Mouse (Mus musculus) myocyte (in vitro differentiated cells): Measurements from ENCODE around the gene Ivd. TPM values are rescaled to one million over a fixed set of nuclear protein-coding genes. Genes with fewer than 3 reads are reported as not detected.

Source experiments
- H3K27me3 ChIP-seq: one replicate; pipeline ENCODE4 v1.6.1; 2011; ENCODE audit not compliant: control insufficient read depth, insufficient read depth, insufficient read length
- H3K36me3 ChIP-seq: one replicate; pipeline ENCODE4 v1.6.1; 2011; ENCODE audit not compliant: control insufficient read depth, insufficient read depth
- H3K4me2 ChIP-seq: one replicate; pipeline ENCODE4 v1.6.1; 2011; ENCODE audit warnings: low read depth, control low read depth
- H3K4me3 ChIP-seq: one replicate; pipeline ENCODE4 v1.5.1; 2011; ENCODE audit warnings: mild to moderate bottlenecking, control low read depth, moderate library complexity
- H3K79me2 ChIP-seq: one replicate; pipeline ENCODE4 v1.6.1; 2011; ENCODE audit not compliant: control insufficient read depth, insufficient read depth
- H3ac ChIP-seq: one replicate; pipeline ENCODE4 v1.6.1; 2011; ENCODE audit not compliant: control insufficient read depth, insufficient read length
- CEBPB ChIP-seq: IDR thresholded peaks from 2 replicates; pipeline ENCODE4 v1.6.1; 2011; ENCODE audit warnings: mild to moderate bottlenecking, moderate library complexity; ENCODE audit not compliant: poor library complexity, insufficient read depth, severe bottlenecking
- E2F4 ChIP-seq: IDR thresholded peaks from one replicate; pipeline ENCODE4 v1.6.1; 2011; ENCODE audit warnings: mild to moderate bottlenecking, control low read depth, moderate library complexity; ENCODE audit not compliant: insufficient read depth
- MAX ChIP-seq: IDR thresholded peaks from one replicate; pipeline ENCODE4 v1.6.1; 2011; ENCODE audit warnings: low read depth, mild to moderate bottlenecking, control low read depth
- MYOD1 ChIP-seq, 3 experiments: IDR thresholded peaks; one replicate each; pipeline ENCODE4 v1.6.1; 2011; ENCODE audit warnings: control low read depth in 2 of 3, low read depth in 2 of 3, mild to moderate bottlenecking in 2 of 3, moderate library complexity in 1 of 3; ENCODE audit not compliant: insufficient read length in 2 of 3, control insufficient read depth in 1 of 3
- MYOG ChIP-seq, 3 experiments: IDR thresholded peaks; one replicate each; pipeline ENCODE4 v1.6.1; 2011; ENCODE audit warnings: control low read depth in 2 of 3, low read depth in 2 of 3, mild to moderate bottlenecking in 2 of 3; ENCODE audit not compliant: insufficient read length in 2 of 3, control insufficient read depth in 1 of 3, insufficient read depth in 1 of 3
- POLR2A ChIP-seq: IDR thresholded peaks from one replicate; pipeline ENCODE4 v1.6.1; 2011; ENCODE audit warnings: low read depth, mild to moderate bottlenecking, control low read depth, moderate library complexity; ENCODE audit not compliant: insufficient read length
- POLR2AphosphoS2 ChIP-seq: IDR thresholded peaks from one replicate; pipeline ENCODE4 v1.6.1; 2011; ENCODE audit warnings: low read depth, control low read depth; ENCODE audit not compliant: insufficient read length
- REST ChIP-seq: IDR thresholded peaks from one replicate; pipeline ENCODE4 v1.6.1; 2011; ENCODE audit warnings: mild to moderate bottlenecking, control low read depth, moderate library complexity; ENCODE audit not compliant: insufficient read depth, insufficient read length
- SRF ChIP-seq: IDR thresholded peaks from one replicate; pipeline ENCODE4 v1.6.1; 2011; ENCODE audit warnings: low read depth; ENCODE audit not compliant: control insufficient read depth, insufficient read length
- TCF12 ChIP-seq: IDR thresholded peaks from one replicate; pipeline ENCODE4 v1.6.1; 2011; ENCODE audit warnings: mild to moderate bottlenecking, control low read depth; ENCODE audit not compliant: poor library complexity, insufficient read depth, severe bottlenecking
- TCF3 ChIP-seq: IDR thresholded peaks from one replicate; pipeline ENCODE4 v1.6.1; 2011; ENCODE audit warnings: low read depth, control low read depth; ENCODE audit not compliant: insufficient read length
- USF1 ChIP-seq: IDR thresholded peaks from one replicate; pipeline ENCODE4 v1.6.1; 2011; ENCODE audit warnings: low read depth, mild to moderate bottlenecking, control low read depth, moderate library complexity
- polyA plus RNA-seq: library from polyadenylated mRNA; unstranded; fragments of >200 nt; fragmentation: generic; extraction: Trizol; gene quantifications from one replicate; pipeline ENCODE4 v1.2.1, GENCODE M21; 2012; ENCODE audit warnings: missing spikeins

Gene Ivd
- polyA plus RNA-seq, 1 experiment: 35.3 TPM

DNA sequence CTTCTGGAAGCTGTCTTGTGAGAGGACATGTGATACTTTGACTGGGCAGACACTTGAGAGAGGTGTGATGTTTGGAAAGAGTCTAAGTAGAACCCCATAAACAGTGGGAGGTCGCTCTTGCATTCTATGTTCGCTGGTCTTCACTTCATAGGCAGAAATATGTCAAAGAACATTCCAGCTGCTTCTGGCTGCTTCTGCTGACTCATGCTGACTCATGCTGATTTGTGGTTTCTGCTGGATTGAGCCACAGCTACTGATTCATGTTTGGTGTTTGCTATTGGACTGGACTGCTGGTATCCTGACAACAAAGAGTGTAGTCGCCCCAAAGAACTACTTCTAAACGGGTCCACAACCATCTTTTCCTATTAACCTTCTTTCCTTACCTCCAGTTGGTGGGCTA, 20.0 kb upstream of the Ivd start:
- Histone ChIP-seq H3K4me2 (peak overlapping the region; percentile 26), H3K79me2 (no peaks in the 10 kb centered on the region), H3ac (no peak overlapping the region), H3K4me3 (no peak overlapping the region), H3K36me3 (no peaks in the 10 kb centered on the region), H3K27me3 (no peaks in the 10 kb centered on the region)
- TF ChIP-seq SRF (no peak), REST (no peak), POLR2A (no peak), E2F4 (no peak), POLR2AphosphoS2 (no peak), TCF3 (no peak), MYOG (IDR thresholded peaks at IDR 0.05; ENCODE audit: control insufficient read depth in 1 of 3, insufficient read depth in 1 of 3, insufficient read length in 2 of 3, low read depth in 2 of 3) (no peak), TCF12 (no peak), MAX (no peak), MYOD1 (IDR thresholded peaks at IDR 0.05; ENCODE audit: control insufficient read depth in 1 of 3, insufficient read length in 2 of 3, low read depth in 2 of 3) (peak in 1 of 3 experiments; percentile 52), USF1 (no peak), CEBPB (peak; percentile 73)

- no peak overlapping the region for H3K4me3 ChIP-seq
- no peaks in the 10 kb centered on the region for H3K79me2 ChIP-seq
- H3K27me3 ChIP-seq: no peaks in the 10 kb centered on the region
- no peaks in the 10 kb centered on the region for H3K36me3 ChIP-seq
- H3ac ChIP-seq: no peak overlapping the region
- H3K4me2 ChIP-seq: no peak overlapping the region
- TF ChIP-seq MYOD1 (IDR thresholded peaks at IDR 0.05; ENCODE audit: control insufficient read depth in 1 of 3, insufficient read length in 2 of 3, low read depth in 2 of 3): no peak
- TF ChIP-seq TCF3: no peak
- no peak for TF ChIP-seq REST
- TF ChIP-seq E2F4: no peak
- no peak for TF ChIP-seq POLR2AphosphoS2
- no peak for TF ChIP-seq SRF
- TF ChIP-seq CEBPB: no peak
- no peak for TF ChIP-seq TCF12
- TF ChIP-seq MYOG (IDR thresholded peaks at IDR 0.05; ENCODE audit: control insufficient read depth in 1 of 3, insufficient read depth in 1 of 3, insufficient read length in 2 of 3, low read depth in 2 of 3): no peak
- no peak for TF ChIP-seq POLR2A
- TF ChIP-seq MAX: no peak
- TF ChIP-seq USF1: no peak
These were observed 17.3 kb upstream of the Ivd start for GRCm38 (mm10) chr2:118844427-118844826.

GRCm38 (mm10) chr2:118846246-118846645, 15.5 kb upstream of the Ivd start:
- H3ac ChIP-seq: no peak overlapping the region
- H3K27me3 ChIP-seq: no peaks in the 10 kb centered on the region
- TF ChIP-seq USF1 (no peak), TCF3 (no peak), POLR2AphosphoS2 (no peak), E2F4 (no peak), CEBPB (no peak), TCF12 (no peak), MYOD1 (IDR thresholded peaks at IDR 0.05; ENCODE audit: control insufficient read depth in 1 of 3, insufficient read length in 2 of 3, low read depth in 2 of 3) (peak in 1 of 3 experiments; percentile 46), MYOG (IDR thresholded peaks at IDR 0.05; ENCODE audit: control insufficient read depth in 1 of 3, insufficient read depth in 1 of 3, insufficient read length in 2 of 3, low read depth in 2 of 3) (peak in 1 of 3 experiments; percentile 50), MAX (no peak), SRF (no peak), REST (no peak), POLR2A (no peak)

DNA sequence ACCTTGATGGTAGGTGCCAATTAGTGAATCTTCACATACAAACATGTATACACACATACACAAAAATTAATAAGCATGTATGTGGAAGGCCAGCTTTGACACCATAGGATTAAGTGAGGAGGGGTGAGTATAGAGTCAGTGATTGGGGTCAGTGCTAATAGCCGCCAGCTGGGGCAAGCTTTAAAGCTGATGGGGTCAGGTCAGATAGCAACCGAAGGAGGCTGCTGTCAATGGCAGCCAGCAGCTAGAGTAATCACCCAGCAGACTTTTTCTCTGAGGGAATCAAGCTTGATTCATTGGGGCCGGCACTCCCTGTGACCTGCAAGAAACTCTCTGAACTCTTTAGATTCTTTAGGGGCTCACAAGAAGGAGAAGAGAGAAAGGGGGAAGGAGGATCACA, 10.0 kb upstream of the Ivd start:
- H3K36me3 ChIP-seq: no peaks in the 10 kb centered on the region
- no peaks in the 10 kb centered on the region for H3K79me2 ChIP-seq
- H3ac ChIP-seq: no peak overlapping the region
- H3K27me3 ChIP-seq: no peaks in the 10 kb centered on the region
- H3K4me2 ChIP-seq: no peak overlapping the region
- TF ChIP-seq MYOD1 (IDR thresholded peaks at IDR 0.05; ENCODE audit: control insufficient read depth in 1 of 3, insufficient read length in 2 of 3, low read depth in 2 of 3): no peak
- no peak for TF ChIP-seq POLR2A
- TF ChIP-seq CEBPB: no peak
- TF ChIP-seq TCF12: no peak
- TF ChIP-seq E2F4: no peak
- no peak for TF ChIP-seq POLR2AphosphoS2
- no peak for TF ChIP-seq SRF
- no peak for TF ChIP-seq USF1
- TF ChIP-seq REST: no peak
- H3K4me3 ChIP-seq: no peak overlapping the region

More at GRCm38 (mm10) chr2:118846246-118846645, 15.5 kb upstream of the Ivd start:
- no peak overlapping the region for H3K4me2 ChIP-seq
- H3K36me3 ChIP-seq: no peaks in the 10 kb centered on the region
- no peak overlapping the region for H3K4me3 ChIP-seq
- H3K79me2 ChIP-seq: no peaks in the 10 kb centered on the region

- Histone ChIP-seq H3K36me3 (no peaks in the 10 kb centered on the region), H3K4me3 (peak overlapping the region; percentile 28)
These were observed 554 bp downstream of the Ivd start for GRCm38 (mm10) chr2:118862340-118862675.

More at GRCm38 (mm10) chr2:118862340-118862675, 554 bp downstream of the Ivd start:
- H3ac ChIP-seq: peak overlapping the region; percentile 14
- TF ChIP-seq POLR2AphosphoS2: no peak
- no peak for TF ChIP-seq E2F4
- no peak for TF ChIP-seq MYOG (IDR thresholded peaks at IDR 0.05; ENCODE audit: control insufficient read depth in 1 of 3, insufficient read depth in 1 of 3, insufficient read length in 2 of 3, low read depth in 2 of 3)
- TF ChIP-seq MAX: no peak
- TF ChIP-seq TCF3: no peak
- no peak for TF ChIP-seq USF1
- TF ChIP-seq CEBPB: no peak
- TF ChIP-seq SRF: no peak
- TF ChIP-seq POLR2A: no peak
- no peak for TF ChIP-seq TCF12
- no peak for TF ChIP-seq REST
- TF ChIP-seq MYOD1 (IDR thresholded peaks at IDR 0.05; ENCODE audit: control insufficient read depth in 1 of 3, insufficient read length in 2 of 3, low read depth in 2 of 3): no peak
- no peaks in the 10 kb centered on the region for H3K27me3 ChIP-seq
- H3K79me2 ChIP-seq: no peaks in the 10 kb centered on the region
- H3K4me2 ChIP-seq: peak overlapping the region; percentile 67
